Mouse (Mus musculus) embryonic facial prominence, embryonic 10.5 days (tissue): Measurements from ENCODE around the gene Mrps6. TPM values are rescaled to one million over a fixed set of nuclear protein-coding genes. Genes with fewer than 3 reads are reported as not detected.

ENCODE experiments used
- DNase-seq: peaks from one replicate; pipeline ENCODE4 v3.0.0-alpha.2; 2017; ENCODE audit warnings: low spot score
- H3K27ac ChIP-seq: fragments of 300-500 bp; sonication (generic); replicated peaks from 2 replicates; pipeline ENCODE4 v1.5.1; 2016; ENCODE audit warnings: mild to moderate bottlenecking
- H3K27me3 ChIP-seq: fragments of 300-500 bp; sonication (generic); replicated peaks from 2 replicates; pipeline ENCODE4 v1.6.1; 2016; ENCODE audit warnings: low read depth, mild to moderate bottlenecking; ENCODE audit not compliant: poor library complexity, severe bottlenecking
- H3K36me3 ChIP-seq: fragments of 300-500 bp; sonication (generic); replicated peaks from 2 replicates; pipeline ENCODE4 v1.6.1; 2016; ENCODE audit warnings: mild to moderate bottlenecking, moderate library complexity
- H3K4me1 ChIP-seq: fragments of 300-500 bp; sonication (generic); 2 replicates; pipeline ENCODE4 v1.6.1; 2016
- H3K4me3 ChIP-seq: fragments of 300-500 bp; sonication (generic); 2 replicates; pipeline ENCODE4 v1.5.1; 2016; ENCODE audit warnings: mild to moderate bottlenecking, moderate library complexity
- H3K9me3 ChIP-seq: fragments of 300-500 bp; sonication (generic); 2 replicates; pipeline ENCODE4 v1.6.1; 2016; ENCODE audit warnings: mild to moderate bottlenecking
- WGBS: fragments of 180-500 bp; shearing (Covaris S2); methylation state at CpG from one replicate; pipeline ENCODE4 v1.1.7; 2016; 5-methylcytosine and 5-hydroxymethylcytosine counted together
- polyA plus RNA-seq: library from polyadenylated mRNA; unstranded; fragments of >200 nt; fragmentation: Nextera tagmentation; extraction: Ambion mirVana; gene quantifications from 2 replicates; pipeline ENCODE4 v1.2.1, GENCODE M21; 2016

Gene Mrps6
- polyA plus RNA-seq, 1 experiment from 2014 or later = 129 TPM

DNA sequence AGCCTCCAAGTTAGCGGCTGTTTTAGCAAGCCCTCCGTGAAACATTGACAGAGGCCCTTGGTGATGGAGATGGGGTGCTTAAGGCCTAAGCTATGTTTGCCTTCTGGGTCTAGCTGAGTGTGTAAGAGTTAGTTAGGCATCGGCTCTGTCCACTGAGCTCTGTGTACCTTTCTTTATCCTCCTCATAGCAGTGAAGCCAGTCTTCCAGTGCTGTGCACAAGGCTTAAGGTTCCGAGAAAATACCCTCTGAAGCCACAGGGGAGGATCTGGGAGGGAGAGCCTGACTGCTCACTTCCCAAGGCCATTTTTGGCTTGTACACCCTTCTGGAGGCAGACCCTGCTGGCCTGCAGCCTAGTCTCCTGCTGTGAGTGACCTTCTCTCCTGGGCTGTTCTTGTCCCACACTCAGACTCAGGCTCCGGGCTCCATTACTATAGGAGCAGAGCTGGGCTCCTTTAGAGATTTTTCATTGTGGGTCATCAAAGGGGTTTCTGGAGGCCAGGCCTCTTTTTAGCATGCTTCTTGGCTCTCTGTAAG is 56.7 kb downstream of the Mrps6 start:
- Histone ChIP-seq H3K9me3 (no peaks in the 10 kb centered on the region), H3K36me3 (peaks cover 26% of the 10 kb centered on the region), H3K27me3 (no peaks in the 10 kb centered on the region), H3K27ac (no peak overlapping the region), H3K4me1 (peaks cover 36% of the 10 kb centered on the region), H3K4me3 (no peak overlapping the region)
- DNase-seq = no peak
- 83% methylated on average over 5 of the region's 5 CpGs for WGBS

- DNase-seq = peak; percentile 43
- H3K27me3 ChIP-seq = no peaks in the 10 kb centered on the region
- 39% methylated on average over 20 of the region's 20 CpGs for WGBS
Measured at GRCm38 (mm10) chr16:92115611-92116421, 57.7 kb downstream of the Mrps6 start.

GRCm38 (mm10) chr16:92117337-92118209 is 59.5 kb downstream of the Mrps6 start:
- Histone ChIP-seq H3K27ac (no peak overlapping the region), H3K4me1 (peaks cover 38% of the 10 kb centered on the region), H3K9me3 (no peaks in the 10 kb centered on the region), H3K27me3 (no peaks in the 10 kb centered on the region), H3K36me3 (peaks cover 13% of the 10 kb centered on the region), H3K4me3 (no peak overlapping the region)
- WGBS = 68% methylated on average over 9 of the region's 9 CpGs
- DNase-seq = no peak

More at GRCm38 (mm10) chr16:92115611-92116421, 57.7 kb downstream of the Mrps6 start:
- H3K36me3 ChIP-seq = peaks cover 26% of the 10 kb centered on the region
- peaks cover 33% of the 10 kb centered on the region for H3K4me1 ChIP-seq
- H3K4me3 ChIP-seq = peak overlapping the region; percentile 26
- no peaks in the 10 kb centered on the region for H3K9me3 ChIP-seq
- 0 out of 2 replicates have a peak overlapping the region, but pooled peaks have one; percentile 51 for H3K27ac ChIP-seq

GRCm38 (mm10) chr16:92119013-92119515 is 61.0 kb downstream of the Mrps6 start:
- Histone ChIP-seq H3K36me3 (peaks cover under 1% of the 10 kb centered on the region; the same call in 1 of the 2 replicates), H3K27ac (no peak overlapping the region), H3K4me1 (peaks cover 38% of the 10 kb centered on the region), H3K4me3 (no peak overlapping the region), H3K27me3 (no peaks in the 10 kb centered on the region), H3K9me3 (peaks cover under 1% of the 10 kb centered on the region; the same call in 1 of the 2 replicates)
- no peak for DNase-seq
- WGBS = 72% methylated on average over 13 of the region's 13 CpGs

GRCm38 (mm10) chr16:92120899-92121531 is 62.9 kb downstream of the Mrps6 start:
- 75% methylated on average over 17 of the region's 17 CpGs for WGBS
- Histone ChIP-seq H3K4me1 (peaks cover 29% of the 10 kb centered on the region), H3K36me3 (no peaks in the 10 kb centered on the region), H3K9me3 (peaks cover 15% of the 10 kb centered on the region), H3K27ac (peak overlapping the region; percentile 19; the same call in 1 of the 2 replicates), H3K27me3 (no peaks in the 10 kb centered on the region), H3K4me3 (no peak overlapping the region)
- no peak for DNase-seq

DNA sequence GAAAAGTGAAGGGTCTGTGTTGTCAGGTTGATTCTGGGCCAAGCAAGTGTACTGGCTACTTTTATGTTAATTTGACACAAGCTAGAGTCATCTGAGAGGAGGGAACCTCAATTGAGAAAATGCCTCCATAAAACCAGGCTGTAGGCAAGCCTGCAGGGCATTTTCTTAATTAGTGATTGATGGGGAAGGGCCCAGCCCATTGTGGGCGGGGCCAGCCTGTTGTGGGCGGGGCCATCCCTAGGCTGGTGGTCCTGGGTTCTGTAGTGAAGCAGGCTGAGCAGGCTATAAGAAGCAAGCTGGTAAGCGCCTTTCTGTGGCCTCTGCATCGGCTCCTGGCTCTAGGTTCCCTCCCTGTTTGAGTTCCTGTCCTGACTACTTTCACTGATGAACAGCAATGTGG is 69.2 kb downstream of the Mrps6 start:
- WGBS = 66% methylated on average over 4 of the region's 4 CpGs
- Histone ChIP-seq H3K27ac (no peak overlapping the region), H3K9me3 (peaks cover 15% of the 10 kb centered on the region), H3K27me3 (no peaks in the 10 kb centered on the region), H3K4me3 (no peak overlapping the region), H3K4me1 (0 out of 2 replicates have a peak, but pooled peaks cover 2% of the 10 kb centered on the region), H3K36me3 (no peaks in the 10 kb centered on the region)
- DNase-seq = no peak

DNA sequence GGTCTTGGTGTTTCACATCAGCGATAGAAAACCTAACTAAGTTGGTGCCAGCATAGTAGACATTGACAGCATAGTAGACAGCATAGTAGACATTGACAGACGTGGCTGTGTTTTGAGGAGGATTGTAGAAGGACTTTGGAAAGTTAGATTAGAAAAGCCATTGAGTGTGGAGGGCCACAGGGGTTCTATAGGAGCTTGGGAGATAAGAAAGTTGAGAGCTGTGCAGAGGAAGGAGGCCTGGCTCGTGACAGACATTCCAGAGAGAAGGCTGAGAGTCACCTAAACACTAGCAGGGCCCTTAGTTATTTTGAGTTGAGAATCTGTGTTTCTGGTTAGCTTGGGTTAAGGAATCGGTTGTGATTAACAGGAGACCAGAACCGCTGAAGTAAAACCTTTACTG is 69.6 kb downstream of the Mrps6 start:
- 0 out of 2 replicates have a peak, but pooled peaks cover 2% of the 10 kb centered on the region for H3K4me1 ChIP-seq
- H3K4me3 ChIP-seq = no peak overlapping the region
- no peak for DNase-seq
- 87% methylated on average over 5 of the region's 5 CpGs for WGBS
- H3K36me3 ChIP-seq = no peaks in the 10 kb centered on the region
- no peaks in the 10 kb centered on the region for H3K27me3 ChIP-seq
- H3K9me3 ChIP-seq = peaks cover 15% of the 10 kb centered on the region
- no peak overlapping the region for H3K27ac ChIP-seq

DNA sequence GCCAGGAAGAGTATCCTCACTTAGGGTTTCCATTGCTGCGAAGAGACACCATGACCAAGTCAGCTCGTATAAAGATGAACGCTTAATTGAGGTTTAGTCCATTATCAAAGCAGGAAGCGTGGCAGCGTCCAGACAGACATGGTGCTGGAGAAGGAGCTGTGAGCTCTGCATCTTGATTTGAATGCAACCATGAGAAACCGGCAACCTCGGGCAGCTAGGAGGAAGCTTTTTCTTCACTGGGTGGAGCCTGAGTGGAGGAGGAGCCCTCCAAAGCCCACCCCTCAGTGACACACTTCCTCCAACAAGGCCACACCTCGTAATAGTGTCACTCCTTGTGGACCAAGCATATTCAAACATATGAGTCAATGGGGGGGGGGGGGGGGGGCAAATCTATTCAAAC is 71.8 kb downstream of the Mrps6 start:
- Histone ChIP-seq H3K27ac (no peak overlapping the region), H3K27me3 (no peaks in the 10 kb centered on the region)
- 92% methylated on average over 8 of the region's 8 CpGs for WGBS

DNA sequence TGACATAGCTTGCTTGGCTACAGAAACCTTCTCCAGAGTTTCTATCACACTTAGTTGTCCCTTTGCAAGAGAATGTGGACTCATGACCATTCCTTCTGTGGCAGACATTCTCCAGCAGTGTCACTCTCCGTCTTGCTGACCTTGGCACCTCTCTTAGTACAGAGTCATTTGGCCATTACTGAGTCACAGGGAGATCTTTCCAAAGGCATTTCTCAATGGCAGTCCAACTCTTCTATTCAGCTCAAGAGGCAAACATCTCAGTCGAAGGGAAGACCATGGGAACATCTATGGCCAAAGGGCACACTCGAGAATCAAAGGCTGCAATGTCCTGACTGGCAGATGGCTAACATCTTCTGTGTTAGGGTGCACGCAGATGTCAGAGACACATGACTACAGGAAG is 74.4 kb downstream of the Mrps6 start:
- WGBS = 86% methylated on average over 4 of the region's 4 CpGs
- DNase-seq = no peak
- no peaks in the 10 kb centered on the region for H3K27me3 ChIP-seq
- no peaks in the 10 kb centered on the region for H3K36me3 ChIP-seq
- H3K4me3 ChIP-seq = no peak overlapping the region
- peaks cover 11% of the 10 kb centered on the region; the same call in 1 of the 2 replicates for H3K4me1 ChIP-seq
- no peaks in the 10 kb centered on the region for H3K9me3 ChIP-seq
- no peak overlapping the region for H3K27ac ChIP-seq

More for the DNA sequence above, 71.8 kb downstream of the Mrps6 start:
- H3K4me1 ChIP-seq = peaks cover 3% of the 10 kb centered on the region; the same call in 1 of the 2 replicates
- peaks cover 7% of the 10 kb centered on the region; the same call in 1 of the 2 replicates for H3K9me3 ChIP-seq
- no peak for DNase-seq
- no peaks in the 10 kb centered on the region for H3K36me3 ChIP-seq
- H3K4me3 ChIP-seq = no peak overlapping the region

GRCm38 (mm10) chr16:92134148-92134764 is 76.2 kb downstream of the Mrps6 start:
- Histone ChIP-seq H3K9me3 (no peaks in the 10 kb centered on the region), H3K36me3 (no peaks in the 10 kb centered on the region), H3K27ac (no peak overlapping the region), H3K4me1 (peaks cover 15% of the 10 kb centered on the region), H3K4me3 (no peak overlapping the region), H3K27me3 (no peaks in the 10 kb centered on the region)
- no peak for DNase-seq
- 87% methylated on average over 11 of the region's 11 CpGs for WGBS

- DNase-seq = no peak
- H3K27me3 ChIP-seq = no peaks in the 10 kb centered on the region
- no peak overlapping the region for H3K27ac ChIP-seq
- no peaks in the 10 kb centered on the region for H3K36me3 ChIP-seq
- 91% methylated on average over 15 of the region's 15 CpGs for WGBS
- H3K4me3 ChIP-seq = no peak overlapping the region
- no peaks in the 10 kb centered on the region for H3K9me3 ChIP-seq
- H3K4me1 ChIP-seq = peaks cover 31% of the 10 kb centered on the region
Measured at GRCm38 (mm10) chr16:92136275-92136674, 78.2 kb downstream of the Mrps6 start.
